Mouse (Mus musculus): ENCODE measurements around the gene Cela1. TPM values are rescaled to one million over a fixed set of nuclear protein-coding genes. Genes with fewer than 3 reads are reported as not detected.

Gene Cela1
- total RNA-seq, 2 experiments from 2014 or later: 1.7 to 2.1 TPM

GRCm38 (mm10) chr15:100673585-100674391 lies 13.9 kb downstream of the Cela1 start:
- DNase-seq (ENCODE audit: low spot score in 2 of 2): no peak

DNA sequence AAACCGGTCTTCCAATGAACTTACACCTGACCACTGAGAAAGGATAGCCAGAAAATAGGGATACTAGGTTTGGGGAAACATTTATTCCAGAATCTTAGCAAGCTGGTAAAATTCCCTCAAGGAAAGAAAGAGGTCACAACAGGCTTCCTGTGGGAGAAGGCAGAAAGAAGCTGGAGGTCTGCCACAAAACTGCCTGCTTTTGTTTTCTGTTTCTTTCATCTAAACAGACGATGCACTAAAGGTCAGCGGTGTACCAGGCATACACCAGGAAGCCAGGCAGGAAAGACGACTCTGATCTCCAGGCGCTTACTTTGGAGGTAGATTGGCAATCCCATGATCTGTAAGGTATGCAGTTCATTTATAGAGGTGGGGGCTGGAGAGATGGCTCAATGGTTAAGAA lies 16.9 kb downstream of the Cela1 start:
- no peak for DNase-seq (ENCODE audit: low spot score in 2 of 2)

DNA sequence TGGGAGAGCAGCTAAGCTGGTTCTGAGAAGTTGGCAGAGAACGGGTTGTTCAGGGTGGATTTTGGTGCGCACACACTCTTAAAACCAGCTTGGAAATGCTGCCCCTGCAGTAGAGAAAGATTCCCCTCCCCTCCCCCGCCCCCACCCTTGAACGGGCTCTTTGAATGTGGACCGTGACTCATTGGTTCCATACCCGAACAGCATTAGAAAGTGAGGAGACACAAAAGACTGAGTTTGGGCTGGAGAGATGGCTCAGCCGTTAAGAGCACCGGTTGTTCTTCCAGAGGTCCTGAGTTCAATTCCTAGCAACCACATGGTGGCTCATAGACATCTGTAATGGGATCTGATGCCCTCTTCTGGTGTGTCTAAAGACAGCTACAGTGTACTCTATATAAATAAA lies 17.7 kb downstream of the Cela1 start:
- DNase-seq (ENCODE audit: low spot score in 2 of 2): no peak

DNA sequence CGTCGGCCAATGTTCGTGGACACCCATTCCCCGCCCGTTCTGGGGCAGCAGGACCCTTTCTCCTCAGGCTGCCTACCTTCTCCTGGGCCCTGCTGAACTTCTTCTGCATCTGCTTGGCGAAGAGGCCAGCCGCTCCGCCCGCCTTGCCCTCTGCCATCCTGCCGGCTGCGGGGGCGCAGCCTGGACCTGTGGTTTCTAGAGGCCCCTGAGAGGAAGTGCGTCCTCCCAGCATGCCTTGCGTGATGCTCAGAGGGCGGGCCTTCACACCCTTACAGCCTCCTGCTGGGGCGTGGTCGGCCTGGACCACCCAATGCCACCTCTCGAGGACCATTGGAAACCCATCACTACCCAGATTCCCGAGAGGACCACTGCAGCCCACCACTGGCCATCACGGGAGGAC lies 18.4 kb downstream of the Cela1 start, which contains the start of gene Bin2:
Bin2 (minus strand) TSS at position 217 of the 400 bp plus-strand sequence.
- no peak for DNase-seq (ENCODE audit: low spot score in 2 of 2)

- DNase-seq (ENCODE audit: low spot score in 2 of 2): no peak
These were observed 19.7 kb downstream of the Cela1 start for GRCm38 (mm10) chr15:100667871-100668545.

DNA sequence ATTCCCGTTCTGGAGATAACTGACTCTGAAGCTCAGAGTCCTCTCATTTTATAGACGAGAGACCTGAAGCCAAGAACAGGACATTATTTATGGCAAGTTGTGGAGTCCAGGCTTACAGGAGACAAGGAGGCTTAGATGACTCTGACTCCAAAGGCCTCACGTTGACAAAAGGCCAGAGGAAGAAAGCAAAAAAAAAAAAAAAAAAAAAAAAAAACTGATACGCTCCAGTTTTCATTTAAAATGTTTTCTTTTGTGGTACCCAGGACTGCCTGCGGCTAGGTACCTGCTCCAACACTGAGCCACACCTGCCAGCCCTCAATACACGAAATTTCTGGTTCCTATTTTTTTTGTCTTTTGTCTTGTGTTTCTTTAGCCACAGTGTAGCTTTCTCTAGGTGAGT lies 20.3 kb downstream of the Cela1 start:
- no peak for DNase-seq (ENCODE audit: low spot score in 2 of 2)

GRCm38 (mm10) chr15:100666851-100667250 lies 20.9 kb downstream of the Cela1 start:
- DNase-seq (ENCODE audit: low spot score in 2 of 2): no peak

DNA sequence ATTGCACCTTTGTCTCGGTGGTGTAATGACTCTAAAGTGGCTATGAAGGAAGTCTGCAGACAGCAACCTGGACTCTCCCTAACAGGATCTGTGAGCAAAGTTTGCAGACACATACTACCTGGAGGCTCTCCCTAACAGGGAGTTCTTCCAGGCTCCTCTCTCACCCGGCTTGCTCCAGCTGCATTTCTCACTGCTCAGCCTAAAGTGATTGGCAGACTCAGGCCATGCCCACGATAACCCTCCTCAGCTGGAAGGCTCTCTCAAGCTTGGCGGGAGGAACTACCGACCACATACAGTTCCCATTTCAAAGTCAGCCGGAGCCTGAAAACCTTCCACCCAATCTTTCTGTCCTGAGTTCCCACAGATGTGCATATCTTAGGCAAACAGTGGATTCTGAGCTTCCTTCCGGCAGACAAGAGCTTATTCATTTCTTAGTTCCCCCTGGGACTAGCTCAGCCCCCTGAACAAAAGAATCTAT lies 21.5 kb downstream of the Cela1 start:
- no peak for DNase-seq (ENCODE audit: low spot score in 2 of 2)

DNA sequence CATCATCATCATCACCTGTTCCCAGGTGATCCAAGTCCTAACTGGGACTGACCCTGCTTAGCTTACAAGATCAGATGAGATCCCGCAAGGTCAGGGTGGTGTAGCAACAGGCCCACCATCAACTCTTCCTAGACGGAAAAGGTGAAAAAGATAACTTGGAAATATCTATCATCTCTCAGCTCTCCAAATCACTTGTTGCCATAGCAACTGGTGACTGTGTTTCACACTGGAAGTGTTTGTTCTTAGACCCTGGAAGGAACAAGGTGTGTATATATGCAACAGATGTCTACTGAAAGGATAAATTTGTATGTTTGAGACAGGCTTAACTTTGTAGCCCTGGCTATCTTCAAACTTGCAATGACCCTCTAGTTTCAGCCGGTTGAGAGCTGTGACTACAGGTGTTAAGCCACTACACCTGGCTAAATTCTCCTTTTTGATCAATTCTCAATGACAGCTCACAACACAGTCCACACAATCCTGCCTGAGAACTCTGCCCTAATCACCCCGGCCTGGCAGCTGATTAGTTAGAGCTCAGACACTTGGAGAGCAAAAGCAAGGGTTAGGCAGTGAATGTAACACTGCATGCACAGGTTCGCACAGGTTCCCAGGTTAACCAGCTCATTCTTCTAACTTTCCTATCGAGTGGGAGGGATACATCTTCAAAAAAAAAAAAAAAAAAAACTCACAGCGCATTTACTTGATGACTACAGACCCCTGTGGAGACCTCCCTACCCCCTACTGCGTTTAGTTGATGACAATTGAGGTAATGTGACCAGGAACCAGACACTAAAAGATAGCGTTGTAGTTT lies 22.1 kb downstream of the Cela1 start:
- no peak for DNase-seq (ENCODE audit: low spot score in 2 of 2)

DNA sequence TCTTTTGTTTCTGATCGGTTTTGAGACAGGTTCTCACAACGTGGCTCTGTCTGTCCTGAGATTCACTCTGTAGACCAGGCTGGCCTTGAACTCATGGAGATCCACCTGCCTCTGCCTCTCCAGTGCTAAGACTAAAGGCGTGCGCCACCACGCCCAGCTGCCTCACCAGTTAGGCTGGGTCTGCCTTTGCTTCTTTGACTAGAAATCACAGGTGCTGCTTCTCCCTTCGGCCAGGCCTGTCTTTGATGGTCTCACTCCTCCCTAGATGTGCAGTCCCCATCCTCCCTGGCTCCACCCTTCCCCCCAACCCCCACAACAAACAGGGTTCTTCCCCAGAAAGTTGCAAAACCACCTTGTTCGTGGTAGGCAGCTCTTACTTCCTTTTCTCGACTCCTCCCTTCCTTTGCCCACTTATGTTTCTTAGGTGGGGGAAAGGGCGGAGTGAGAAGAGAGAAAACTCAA lies 22.9 kb downstream of the Cela1 start:
- no peak for DNase-seq (ENCODE audit: low spot score in 2 of 2)

GRCm38 (mm10) chr15:100660805-100661204 lies 26.9 kb downstream of the Cela1 start:
- DNase-seq (ENCODE audit: low spot score in 2 of 2): no peak

GRCm38 (mm10) chr15:100660306-100660705 lies 27.4 kb downstream of the Cela1 start:
- DNase-seq (ENCODE audit: low spot score in 2 of 2): no peak

DNA sequence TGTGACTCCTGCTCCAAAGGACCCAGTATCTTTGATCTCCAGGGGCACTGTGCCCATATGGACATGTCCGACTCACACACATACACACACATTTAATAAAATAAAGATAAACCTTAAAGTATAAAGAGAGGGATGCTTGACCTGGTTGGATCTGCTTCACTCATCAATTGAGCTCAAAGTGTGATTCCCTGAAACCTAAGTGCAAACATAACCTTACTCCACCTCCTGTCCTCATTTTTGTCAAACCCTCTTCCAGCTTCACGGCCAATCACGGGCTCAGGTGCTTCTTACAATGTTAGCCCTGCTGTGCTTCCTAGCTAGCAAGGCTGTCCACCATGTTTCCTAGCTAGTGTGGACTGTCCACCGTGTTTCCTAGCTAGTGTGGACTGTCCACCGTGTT lies 32.5 kb downstream of the Cela1 start:
- DNase-seq (ENCODE audit: low spot score in 2 of 2): no peak

DNA sequence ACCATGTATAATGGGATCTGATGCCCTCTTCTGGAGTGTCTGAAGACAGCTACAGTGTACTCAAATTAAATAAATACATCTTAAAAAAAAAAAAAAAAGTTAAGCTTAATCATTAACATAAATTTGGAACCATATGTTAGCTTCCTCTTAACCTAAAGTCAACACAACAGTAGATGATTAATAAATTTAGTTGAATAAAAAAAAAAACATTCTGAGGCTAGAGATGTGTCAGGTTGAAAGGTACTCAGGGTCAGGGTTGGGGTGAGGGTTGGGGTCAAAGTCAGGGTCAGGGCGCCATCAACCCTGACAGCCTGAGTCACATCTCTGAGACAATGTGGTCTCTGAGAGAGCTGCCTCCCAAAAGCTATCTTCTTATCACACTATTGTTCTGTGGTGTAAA lies 33.5 kb downstream of the Cela1 start:
- no peak for DNase-seq (ENCODE audit: low spot score in 2 of 2)

- no peak for DNase-seq (ENCODE audit: low spot score in 2 of 2)
These were observed 36.1 kb downstream of the Cela1 start for GRCm38 (mm10) chr15:100651610-100652009.

DNA sequence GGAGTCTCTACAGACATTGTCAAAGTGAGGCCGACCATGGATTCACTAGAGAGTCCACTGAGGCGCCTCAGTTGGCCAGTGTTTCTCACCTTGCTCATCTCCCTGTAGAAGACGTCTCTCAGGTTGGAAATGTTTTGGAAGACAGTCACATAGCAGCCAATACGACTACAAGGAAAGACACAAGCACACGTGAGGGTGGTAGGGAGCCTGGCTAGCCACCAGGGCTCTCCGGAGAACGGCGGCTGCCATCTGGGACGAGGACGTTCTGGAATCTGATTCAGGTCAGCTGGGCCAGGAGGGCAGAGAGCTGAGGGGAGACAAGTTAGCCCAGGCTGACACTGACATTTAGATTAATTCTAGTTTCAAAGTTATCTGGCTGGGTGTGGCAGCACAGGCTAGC lies 37.6 kb downstream of the Cela1 start:
- no peak for DNase-seq (ENCODE audit: low spot score in 2 of 2)

DNA sequence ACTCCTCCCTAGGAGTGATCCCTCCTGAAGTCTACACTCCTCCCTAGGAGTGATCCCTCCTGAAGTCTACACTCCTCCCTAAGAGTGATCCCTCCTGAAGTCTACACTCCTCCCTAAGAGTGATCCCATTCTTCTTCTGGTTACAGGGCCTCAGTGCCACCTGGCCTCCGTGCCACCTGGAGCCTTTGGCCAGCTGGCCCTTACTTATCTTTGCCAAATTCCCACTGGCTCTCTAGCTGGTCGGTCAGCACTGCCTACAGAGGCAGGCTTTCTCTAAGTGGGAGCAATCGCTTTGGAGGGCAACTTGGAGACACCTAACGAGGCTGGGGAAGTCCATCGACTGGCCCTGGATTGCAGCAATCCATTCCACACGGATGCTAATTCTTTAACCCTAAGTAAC lies 41.6 kb downstream of the Cela1 start:
- DNase-seq (ENCODE audit: low spot score in 2 of 2): no peak

GRCm38 (mm10) chr15:100642451-100642850 lies 45.3 kb downstream of the Cela1 start:
- no peak for DNase-seq (ENCODE audit: low spot score in 2 of 2)

DNA sequence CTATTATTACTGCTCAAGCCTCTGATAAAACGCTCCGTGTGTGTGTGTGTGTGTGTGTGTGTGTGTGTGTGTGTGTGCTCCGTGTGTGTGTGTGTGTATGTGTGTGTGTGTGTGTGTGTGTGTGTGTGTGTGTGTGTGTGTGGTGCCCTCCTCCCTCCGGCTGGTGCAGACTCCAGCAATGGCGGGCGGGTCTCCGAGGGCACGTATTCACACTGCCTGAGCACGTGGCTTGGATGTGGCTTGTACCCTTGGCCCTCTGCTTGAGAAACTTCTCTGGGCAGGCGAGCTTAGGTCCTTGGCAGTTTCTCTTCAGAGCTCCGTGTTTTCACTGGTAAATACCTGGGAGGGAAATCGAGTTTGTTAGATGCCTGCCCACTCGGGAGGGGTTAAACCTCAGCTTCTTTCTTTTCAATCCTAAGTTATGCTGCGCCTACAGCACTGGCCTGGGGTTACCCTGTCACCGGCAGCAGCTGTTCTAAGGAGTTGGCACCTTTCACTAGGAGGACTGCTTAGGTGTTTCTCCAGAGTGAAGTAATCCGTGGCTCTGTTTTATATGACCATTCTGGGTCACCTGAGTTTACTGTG lies 46.4 kb downstream of the Cela1 start:
- no peak for DNase-seq (ENCODE audit: low spot score in 2 of 2)

DNA sequence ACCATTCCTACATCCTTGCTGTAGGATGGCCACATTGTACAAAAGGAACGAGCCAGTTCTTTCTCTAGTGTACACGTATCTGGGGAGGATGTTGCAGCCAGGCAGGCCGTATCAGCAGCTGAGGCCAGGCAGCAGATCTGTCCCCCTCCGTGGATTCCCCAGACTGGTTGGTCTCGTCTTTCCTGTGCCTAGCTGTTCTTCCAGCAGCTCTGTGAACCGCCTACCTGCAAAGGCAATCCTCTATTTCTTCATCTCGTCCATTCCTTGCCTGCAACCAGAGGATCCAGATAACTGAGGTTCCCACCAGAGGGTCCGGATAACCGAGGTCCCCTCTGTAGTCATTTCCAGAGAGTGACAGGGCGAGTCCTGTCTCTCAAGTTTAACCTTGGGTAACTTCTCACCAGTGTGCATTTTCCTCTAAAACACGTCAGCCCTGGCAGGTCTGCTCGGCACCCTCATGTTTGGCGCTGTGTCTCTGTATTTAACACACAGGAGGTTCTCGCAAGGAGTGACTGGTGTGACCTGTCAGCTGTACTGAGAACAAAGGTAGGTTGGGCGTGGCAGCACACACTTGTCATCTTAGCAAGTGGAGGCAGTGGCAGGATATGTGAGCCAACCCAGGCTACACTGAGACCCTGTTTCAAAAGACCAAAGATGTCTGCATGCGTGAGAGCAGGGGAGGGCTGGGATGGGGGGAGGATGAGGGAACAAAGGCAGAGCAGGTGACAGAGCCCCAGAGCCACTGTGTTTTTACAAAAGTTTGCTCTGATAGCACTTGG lies 47.6 kb downstream of the Cela1 start:
- DNase-seq (ENCODE audit: low spot score in 2 of 2): no peak

Measured in layer of hippocampus, adult 18-20 months (tissue).